Mouse (Mus musculus): ENCODE measurements around the gene Magi2. TPM values are rescaled to one million over a fixed set of nuclear protein-coding genes. Genes with fewer than 3 reads are reported as not detected.

Magi2 gene
- polyA plus RNA-seq, 1 experiment from 2014 or later: 2.7 TPM

- H3K27me3 ChIP-seq (replicated peaks): peaks cover 3% of the 10 kb centered on the region; the same call in 1 of the 2 replicates
- H3K9me3 ChIP-seq: no peaks in the 10 kb centered on the region
- no peak overlapping the region for H3K27ac ChIP-seq (replicated peaks)
- ATAC-seq (ENCODE audit: extremely low read depth, insufficient number of reproducible peaks, low FRiP score, low TSS enrichment): no peak; the same call in 1 of the 2 replicates
- WGBS: 71% methylated on average over 5 of the region's 5 CpGs
- H3K4me3 ChIP-seq: no peak overlapping the region
- no peak overlapping the region for H3K9ac ChIP-seq
- H3K4me1 ChIP-seq: no peaks in the 10 kb centered on the region
- H3K36me3 ChIP-seq: no peaks in the 10 kb centered on the region
- no peak overlapping the region for H3K4me2 ChIP-seq
These were observed 1410.6 kb downstream of the Magi2 start for GRCm38 (mm10) chr5:20637300-20637989.

DNA sequence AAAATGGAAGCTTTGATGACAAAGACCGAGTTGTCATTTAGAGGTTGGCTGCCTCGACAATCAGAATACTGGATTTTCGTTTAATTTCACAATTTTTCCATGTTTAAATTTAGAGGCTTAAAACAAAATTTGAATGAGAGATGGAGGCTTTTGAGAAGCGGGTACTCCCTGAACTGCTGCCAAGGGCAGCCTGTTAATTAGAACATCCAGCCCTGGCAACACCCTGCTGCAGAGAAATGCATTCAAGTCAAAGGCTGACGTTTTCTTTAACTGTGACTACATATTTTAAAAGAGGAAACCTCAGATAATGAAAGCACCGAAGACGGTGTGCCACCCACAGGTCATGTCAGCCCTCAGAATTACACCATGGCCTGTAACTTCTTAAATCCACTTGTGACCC is 1415.4 kb downstream of the Magi2 start:
- no peak overlapping the region for H3K4me2 ChIP-seq
- no peak overlapping the region for H3K27ac ChIP-seq (replicated peaks)
- no peaks in the 10 kb centered on the region for H3K36me3 ChIP-seq
- H3K4me1 ChIP-seq: no peaks in the 10 kb centered on the region
- no peak overlapping the region for H3K9ac ChIP-seq
- WGBS: 68% methylated on average over 7 of the region's 7 CpGs
- H3K4me3 ChIP-seq: no peak overlapping the region
- H3K27me3 ChIP-seq (replicated peaks): peaks cover 3% of the 10 kb centered on the region; the same call in 1 of the 2 replicates
- no peaks in the 10 kb centered on the region for H3K9me3 ChIP-seq
- no peak for ATAC-seq (ENCODE audit: extremely low read depth, insufficient number of reproducible peaks, low FRiP score, low TSS enrichment)

- Histone ChIP-seq H3K27ac (replicated peaks) (no peak overlapping the region), H3K9ac (no peak overlapping the region), H3K4me1 (no peaks in the 10 kb centered on the region), H3K27me3 (replicated peaks) (peaks cover 2% of the 10 kb centered on the region; the same call in 1 of the 2 replicates), H3K4me2 (no peak overlapping the region), H3K4me3 (no peak overlapping the region), H3K9me3 (no peaks in the 10 kb centered on the region), H3K36me3 (no peaks in the 10 kb centered on the region)
- ATAC-seq (ENCODE audit: extremely low read depth, insufficient number of reproducible peaks, low FRiP score, low TSS enrichment): no peak
- WGBS: 58% methylated on average over 1 of the region's 1 CpGs
These were observed 1416.9 kb downstream of the Magi2 start for GRCm38 (mm10) chr5:20643741-20644140.

DNA sequence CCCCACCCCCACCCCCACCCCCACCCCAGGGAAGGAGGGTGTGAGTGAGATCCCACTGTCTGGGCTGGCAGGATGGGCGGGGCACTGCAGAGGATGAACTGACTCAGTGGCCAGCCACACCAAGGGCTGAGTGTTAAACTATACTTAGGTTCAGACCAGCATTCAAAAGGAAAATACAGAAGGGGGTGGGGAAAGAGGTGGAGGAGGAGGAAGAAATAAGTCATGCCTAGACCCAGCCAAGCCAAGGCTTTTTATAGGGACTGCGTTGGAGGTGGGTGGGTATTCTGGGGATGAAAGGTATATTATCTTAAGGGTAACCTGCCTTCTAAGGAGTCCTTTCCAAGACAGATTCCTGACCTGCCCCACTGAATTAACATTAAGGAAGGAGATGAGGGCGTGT is 1420.1 kb downstream of the Magi2 start:
- ATAC-seq (ENCODE audit: extremely low read depth, insufficient number of reproducible peaks, low FRiP score, low TSS enrichment): no peak

GRCm38 (mm10) chr5:20653425-20654185 is 1426.8 kb downstream of the Magi2 start:
- H3K36me3 ChIP-seq: no peaks in the 10 kb centered on the region
- no peak for ATAC-seq (ENCODE audit: extremely low read depth, insufficient number of reproducible peaks, low FRiP score, low TSS enrichment)
- H3K4me1 ChIP-seq: peaks cover 21% of the 10 kb centered on the region
- WGBS: 67% methylated on average over 11 of the region's 11 CpGs
- H3K9ac ChIP-seq: no peak overlapping the region
- no peak overlapping the region for H3K4me2 ChIP-seq
- H3K27ac ChIP-seq (replicated peaks): no peak overlapping the region
- H3K4me3 ChIP-seq: no peak overlapping the region
- no peaks in the 10 kb centered on the region for H3K9me3 ChIP-seq
- 0 out of 2 replicates have a peak, but pooled peaks cover 8% of the 10 kb centered on the region for H3K27me3 ChIP-seq (replicated peaks)

More for the DNA sequence above, 1420.1 kb downstream of the Magi2 start:
- WGBS: 77% methylated on average over 3 of the region's 3 CpGs
- H3K27ac ChIP-seq (replicated peaks): no peak overlapping the region
- no peaks in the 10 kb centered on the region for H3K36me3 ChIP-seq
- no peaks in the 10 kb centered on the region for H3K4me1 ChIP-seq
- no peak overlapping the region for H3K9ac ChIP-seq
- H3K9me3 ChIP-seq: no peaks in the 10 kb centered on the region
- H3K4me2 ChIP-seq: no peak overlapping the region
- no peak overlapping the region for H3K4me3 ChIP-seq
- H3K27me3 ChIP-seq (replicated peaks): no peaks in the 10 kb centered on the region

GRCm38 (mm10) chr5:20654766-20655472 is 1428.1 kb downstream of the Magi2 start:
- 23% methylated on average over 10 of the region's 10 CpGs for WGBS
- Histone ChIP-seq H3K27me3 (replicated peaks) (0 out of 2 replicates have a peak, but pooled peaks cover 8% of the 10 kb centered on the region), H3K27ac (replicated peaks) (no peak overlapping the region), H3K4me1 (peaks cover 21% of the 10 kb centered on the region), H3K4me3 (no peak overlapping the region), H3K4me2 (peak overlapping the region; percentile 20; the same call in 1 of the 2 replicates), H3K9me3 (no peaks in the 10 kb centered on the region), H3K36me3 (no peaks in the 10 kb centered on the region), H3K9ac (no peak overlapping the region)
- ATAC-seq (ENCODE audit: extremely low read depth, insufficient number of reproducible peaks, low FRiP score, low TSS enrichment): no peak

GRCm38 (mm10) chr5:20657056-20657455 is 1430.2 kb downstream of the Magi2 start:
- Histone ChIP-seq H3K4me2 (no peak overlapping the region), H3K9me3 (no peaks in the 10 kb centered on the region), H3K4me1 (peaks cover 21% of the 10 kb centered on the region), H3K27ac (replicated peaks) (no peak overlapping the region), H3K36me3 (no peaks in the 10 kb centered on the region), H3K9ac (no peak overlapping the region), H3K4me3 (no peak overlapping the region), H3K27me3 (replicated peaks) (0 out of 2 replicates have a peak, but pooled peaks cover 8% of the 10 kb centered on the region)
- no peak for ATAC-seq (ENCODE audit: extremely low read depth, insufficient number of reproducible peaks, low FRiP score, low TSS enrichment)
- 82% methylated on average over 5 of the region's 5 CpGs for WGBS

DNA sequence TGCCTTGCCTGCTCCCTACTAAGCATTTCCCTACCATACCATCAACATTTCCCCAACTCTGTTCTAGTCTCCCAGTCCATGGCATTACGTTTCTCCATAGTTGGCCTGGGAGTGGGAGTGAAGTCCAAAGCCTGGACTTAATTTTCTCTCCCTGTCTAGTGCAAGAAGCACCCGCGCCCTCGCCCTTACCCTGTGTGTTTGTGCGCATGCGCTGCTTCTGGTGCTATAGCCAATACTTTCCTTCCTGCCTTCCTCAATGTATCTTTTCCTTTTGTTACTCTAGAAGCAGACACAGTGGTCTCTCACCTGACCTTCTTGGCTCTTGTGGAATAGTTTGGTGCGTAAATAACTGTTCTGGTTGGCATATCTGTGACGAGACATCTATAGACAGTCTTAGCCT is 1440.8 kb downstream of the Magi2 start:
- Histone ChIP-seq H3K27ac (replicated peaks) (no peak overlapping the region), H3K4me1 (peaks cover 5% of the 10 kb centered on the region; the same call in 1 of the 2 replicates), H3K4me2 (no peak overlapping the region), H3K4me3 (no peak overlapping the region), H3K27me3 (replicated peaks) (no peaks in the 10 kb centered on the region), H3K9ac (no peak overlapping the region), H3K9me3 (no peaks in the 10 kb centered on the region), H3K36me3 (no peaks in the 10 kb centered on the region)
- no peak for ATAC-seq (ENCODE audit: extremely low read depth, insufficient number of reproducible peaks, low FRiP score, low TSS enrichment)
- 89% methylated on average over 8 of the region's 8 CpGs for WGBS

GRCm38 (mm10) chr5:20668736-20669355 is 1442.0 kb downstream of the Magi2 start:
- no peak for ATAC-seq (ENCODE audit: extremely low read depth, insufficient number of reproducible peaks, low FRiP score, low TSS enrichment)
- H3K9ac ChIP-seq: no peak overlapping the region
- peaks cover 5% of the 10 kb centered on the region; the same call in 1 of the 2 replicates for H3K4me1 ChIP-seq
- H3K36me3 ChIP-seq: no peaks in the 10 kb centered on the region
- no peak overlapping the region for H3K4me3 ChIP-seq
- H3K4me2 ChIP-seq: no peak overlapping the region
- H3K27me3 ChIP-seq (replicated peaks): no peaks in the 10 kb centered on the region
- 79% methylated on average over 10 of the region's 10 CpGs for WGBS
- H3K9me3 ChIP-seq: no peaks in the 10 kb centered on the region
- no peak overlapping the region for H3K27ac ChIP-seq (replicated peaks)

DNA sequence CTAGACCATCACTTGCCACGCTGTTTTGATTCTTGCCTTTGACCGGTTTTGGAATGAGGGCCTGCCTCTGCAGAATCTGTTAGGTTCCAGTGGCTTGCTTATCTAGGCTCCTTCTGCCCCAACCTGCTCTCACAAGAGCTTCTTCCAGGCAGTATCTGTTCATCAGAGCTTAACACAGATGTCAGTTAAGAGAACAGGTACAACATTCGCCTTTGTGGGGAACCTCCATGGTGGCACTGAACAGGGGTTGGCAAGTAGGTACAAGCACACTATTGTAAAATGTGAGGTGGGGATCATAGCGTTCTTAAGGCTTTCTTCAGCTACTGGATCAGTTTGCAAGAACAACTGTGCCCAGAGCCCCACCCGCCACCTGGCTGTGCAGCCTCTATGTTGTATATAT is 1442.6 kb downstream of the Magi2 start:
- H3K27ac ChIP-seq (replicated peaks): no peak overlapping the region
- WGBS: 68% methylated on average over 5 of the region's 5 CpGs

GRCm38 (mm10) chr5:20671826-20672225 is 1445.0 kb downstream of the Magi2 start:
- ATAC-seq (ENCODE audit: extremely low read depth, insufficient number of reproducible peaks, low FRiP score, low TSS enrichment): no peak

More for the DNA sequence above, 1442.6 kb downstream of the Magi2 start:
- Histone ChIP-seq H3K27me3 (replicated peaks) (no peaks in the 10 kb centered on the region), H3K4me3 (no peak overlapping the region), H3K9me3 (no peaks in the 10 kb centered on the region), H3K4me2 (no peak overlapping the region), H3K4me1 (peaks cover 5% of the 10 kb centered on the region; the same call in 1 of the 2 replicates), H3K9ac (no peak overlapping the region), H3K36me3 (no peaks in the 10 kb centered on the region)
- ATAC-seq (ENCODE audit: extremely low read depth, insufficient number of reproducible peaks, low FRiP score, low TSS enrichment): no peak

More at GRCm38 (mm10) chr5:20671826-20672225, 1445.0 kb downstream of the Magi2 start:
- Histone ChIP-seq H3K9me3 (no peaks in the 10 kb centered on the region), H3K27ac (replicated peaks) (no peak overlapping the region), H3K4me2 (no peak overlapping the region), H3K36me3 (no peaks in the 10 kb centered on the region), H3K9ac (no peak overlapping the region), H3K27me3 (replicated peaks) (no peaks in the 10 kb centered on the region), H3K4me1 (peaks cover 10% of the 10 kb centered on the region; the same call in 1 of the 2 replicates), H3K4me3 (no peak overlapping the region)
- 20% methylated on average over 1 of the region's 1 CpGs for WGBS
